Mouse (Mus musculus): ENCODE results near the gene Gna12. TPM values are rescaled to one million over a fixed set of nuclear protein-coding genes. Genes with fewer than 3 reads are reported as not detected.
A peak's percentile ranks its signal among the peaks of the same experiment; 100 is the strongest.

Gene Gna12
- polyA plus RNA-seq, 1 experiment from 2014 or later = 31.1 TPM

DNA sequence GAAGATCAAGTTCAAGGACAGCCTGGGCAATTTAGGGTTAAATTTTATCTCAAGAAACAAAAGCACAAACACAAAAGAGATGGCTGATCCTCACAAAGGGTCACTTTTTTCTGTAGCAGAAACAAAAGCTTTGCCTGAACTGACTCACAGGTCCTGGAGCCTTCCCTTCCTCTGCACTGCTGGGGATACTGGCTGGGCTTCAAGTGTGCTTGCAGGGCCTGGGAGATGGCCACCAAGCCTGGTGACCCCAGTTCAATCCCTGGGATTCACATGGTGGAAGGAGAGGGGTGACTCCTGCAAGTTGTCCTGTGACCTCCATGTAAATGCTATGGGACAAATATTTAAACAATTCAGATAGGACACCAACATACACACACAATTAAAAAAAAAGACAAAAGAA is 40.7 kb downstream of the Gna12 start:
- ATAC-seq (replicated peaks; ENCODE audit: low FRiP score) = no peak
- Histone ChIP-seq H3K36me3 (ENCODE audit: control insufficient read depth, insufficient read depth, low read length) (peaks cover 7% of the 10 kb centered on the region; the same call in 1 of the 2 replicates), H3K4me2 (no peak overlapping the region)

DNA sequence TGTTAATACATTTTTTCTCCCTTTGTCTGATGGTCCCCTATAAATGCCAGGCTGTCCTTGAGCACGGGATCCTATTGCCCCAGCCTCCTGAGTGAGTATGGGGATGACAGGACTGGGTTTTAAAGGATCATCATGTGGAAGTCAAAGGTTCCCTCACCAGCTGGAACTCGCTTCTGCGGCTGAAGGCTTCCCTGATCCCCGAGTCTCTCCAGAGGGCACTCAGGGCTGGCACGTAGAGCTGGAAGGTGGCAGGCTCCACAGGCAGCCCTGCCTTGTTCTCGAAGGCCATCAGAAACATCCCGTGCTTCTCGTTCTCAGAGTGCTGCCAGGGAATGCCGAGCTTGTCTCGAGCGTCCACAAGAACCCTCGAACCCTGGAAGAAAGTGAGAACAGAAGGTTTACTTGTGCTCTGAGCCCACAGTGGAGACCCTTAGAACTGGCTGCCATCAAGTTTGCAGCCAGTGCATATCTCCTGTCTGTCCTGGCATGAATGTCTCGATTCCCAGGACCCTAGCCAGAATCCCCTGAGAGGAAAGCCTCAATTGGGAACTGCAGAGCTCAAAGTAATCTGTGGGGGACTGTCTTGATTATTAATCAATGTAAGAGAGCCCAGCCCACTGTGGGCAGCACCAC is 44.9 kb downstream of the Gna12 start:
- no peak overlapping the region for H3K27ac ChIP-seq (ENCODE audit: low read depth, low read length)
- WGBS = 91% methylated on average over 13 of the region's 13 CpGs
- no peaks in the 10 kb centered on the region for H3K27me3 ChIP-seq (replicated peaks; ENCODE audit: control insufficient read depth, insufficient read depth, low read length)
- no peak overlapping the region for H3K4me2 ChIP-seq
- peaks cover 16% of the 10 kb centered on the region for H3K4me1 ChIP-seq (replicated peaks; ENCODE audit: control insufficient read depth, insufficient read depth, low read length)
- H3K4me3 ChIP-seq (ENCODE audit: low read depth, low read length) = no peak overlapping the region
- no peak for ATAC-seq (replicated peaks; ENCODE audit: low FRiP score)
- DNase-seq (ENCODE audit: low spot score) = no peak
- H3K36me3 ChIP-seq (ENCODE audit: control insufficient read depth, insufficient read depth, low read length) = peaks cover 24% of the 10 kb centered on the region
- no peaks in the 10 kb centered on the region for H3K9me3 ChIP-seq (ENCODE audit: control insufficient read depth, low read length)
- H3K9ac ChIP-seq (ENCODE audit: low read depth, low read length) = no peak overlapping the region

More for the DNA sequence above, 40.7 kb downstream of the Gna12 start:
- Histone ChIP-seq H3K27me3 (replicated peaks; ENCODE audit: control insufficient read depth, insufficient read depth, low read length) (no peaks in the 10 kb centered on the region), H3K27ac (ENCODE audit: low read depth, low read length) (no peak overlapping the region), H3K4me3 (ENCODE audit: low read depth, low read length) (no peak overlapping the region), H3K9me3 (ENCODE audit: control insufficient read depth, low read length) (no peaks in the 10 kb centered on the region), H3K9ac (ENCODE audit: low read depth, low read length) (no peak overlapping the region), H3K4me1 (replicated peaks; ENCODE audit: control insufficient read depth, insufficient read depth, low read length) (peaks cover 56% of the 10 kb centered on the region)
- DNase-seq (ENCODE audit: low spot score) = no peak

DNA sequence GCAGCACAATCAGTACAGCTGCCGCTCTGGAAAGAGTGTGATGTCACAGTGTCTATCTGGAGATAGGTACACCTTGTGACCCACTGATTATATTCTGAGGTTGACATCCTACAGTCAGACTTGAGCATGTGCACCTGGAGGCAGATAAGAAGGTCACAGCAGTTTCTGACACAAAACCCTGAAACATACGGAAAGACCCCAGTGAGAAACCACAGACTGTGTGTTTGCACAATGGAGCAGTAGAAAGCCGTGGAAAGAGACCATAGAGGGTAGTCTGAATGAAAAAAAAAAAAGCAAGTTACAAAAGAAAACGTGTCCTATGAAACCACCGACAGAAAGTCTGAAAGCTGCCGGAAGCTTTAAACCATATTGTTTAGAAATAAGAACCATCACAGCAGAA is 45.9 kb downstream of the Gna12 start:
- WGBS = 73% methylated on average over 6 of the region's 6 CpGs
- H3K4me3 ChIP-seq (ENCODE audit: low read depth, low read length) = no peak overlapping the region

DNA sequence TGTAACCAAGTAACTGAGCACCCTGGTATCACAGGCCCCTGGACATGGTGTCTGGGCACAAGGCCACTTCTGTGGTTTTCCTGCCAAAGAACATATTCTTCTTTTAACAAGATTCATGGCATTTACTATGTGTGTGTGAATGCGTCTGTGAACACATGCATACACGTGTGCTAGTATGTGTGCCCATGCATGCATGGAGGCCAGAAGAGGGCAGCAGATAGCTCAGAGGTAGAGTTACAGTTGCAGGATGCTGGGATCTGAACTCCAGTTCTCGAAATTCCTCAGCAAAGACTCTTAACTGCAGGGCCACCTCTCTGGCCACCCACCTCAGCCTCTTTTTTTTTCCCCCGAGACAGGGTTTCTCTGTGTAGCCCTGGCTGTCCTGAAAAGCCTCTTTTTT is 46.7 kb downstream of the Gna12 start:
- peaks cover 5% of the 10 kb centered on the region for H3K4me1 ChIP-seq (replicated peaks; ENCODE audit: control insufficient read depth, insufficient read depth, low read length)
- no peaks in the 10 kb centered on the region for H3K27me3 ChIP-seq (replicated peaks; ENCODE audit: control insufficient read depth, insufficient read depth, low read length)
- WGBS = 94% methylated on average over 4 of the region's 4 CpGs
- no peak overlapping the region for H3K4me3 ChIP-seq (ENCODE audit: low read depth, low read length)
- H3K27ac ChIP-seq (ENCODE audit: low read depth, low read length) = no peak overlapping the region
- no peak overlapping the region for H3K9ac ChIP-seq (ENCODE audit: low read depth, low read length)
- H3K4me2 ChIP-seq = no peak overlapping the region
- H3K9me3 ChIP-seq (ENCODE audit: control insufficient read depth, low read length) = no peaks in the 10 kb centered on the region
- no peak for DNase-seq (ENCODE audit: low spot score)
- H3K36me3 ChIP-seq (ENCODE audit: control insufficient read depth, insufficient read depth, low read length) = peaks cover 29% of the 10 kb centered on the region
- ATAC-seq (replicated peaks; ENCODE audit: low FRiP score) = no peak

More for the DNA sequence above, 45.9 kb downstream of the Gna12 start:
- Histone ChIP-seq H3K27ac (ENCODE audit: low read depth, low read length) (no peak overlapping the region), H3K27me3 (replicated peaks; ENCODE audit: control insufficient read depth, insufficient read depth, low read length) (no peaks in the 10 kb centered on the region), H3K9ac (ENCODE audit: low read depth, low read length) (no peak overlapping the region), H3K36me3 (ENCODE audit: control insufficient read depth, insufficient read depth, low read length) (peaks cover 29% of the 10 kb centered on the region), H3K4me2 (no peak overlapping the region), H3K9me3 (ENCODE audit: control insufficient read depth, low read length) (no peaks in the 10 kb centered on the region), H3K4me1 (replicated peaks; ENCODE audit: control insufficient read depth, insufficient read depth, low read length) (peaks cover 9% of the 10 kb centered on the region)
- DNase-seq (ENCODE audit: low spot score) = no peak
- no peak for ATAC-seq (replicated peaks; ENCODE audit: low FRiP score)

DNA sequence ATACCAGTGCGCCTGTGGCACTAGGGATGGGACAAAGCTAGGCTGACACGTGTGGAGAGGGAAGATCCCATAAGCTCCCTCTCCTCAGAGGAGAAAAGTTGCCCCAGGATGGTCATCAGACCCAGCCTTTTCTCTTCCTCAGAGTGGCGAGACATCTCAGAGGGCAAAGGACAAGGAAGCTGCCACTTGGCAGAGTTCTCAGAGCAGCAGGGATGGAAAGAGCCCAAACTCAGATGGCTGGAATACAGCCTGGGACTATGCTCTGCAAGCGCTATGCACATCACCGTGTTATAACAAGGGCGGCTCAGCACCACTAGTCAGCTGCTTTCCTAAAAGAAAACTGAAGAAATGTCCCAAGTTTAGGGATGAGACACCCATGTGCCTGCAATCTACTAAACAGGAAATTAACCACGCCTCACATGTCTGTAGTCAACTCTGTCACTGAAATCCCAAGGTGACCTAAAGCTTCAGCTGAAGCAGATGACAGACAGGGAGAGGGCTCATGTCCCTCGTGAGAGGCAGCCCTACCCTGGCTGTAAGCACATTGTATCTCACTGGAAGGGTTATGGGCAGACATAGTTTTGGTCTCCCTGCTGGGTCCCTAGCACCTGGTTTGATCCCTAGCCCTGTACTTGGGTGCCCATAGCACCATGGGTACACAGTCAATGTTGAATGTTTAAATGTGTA is 48.2 kb downstream of the Gna12 start:
- WGBS = 85% methylated on average over 8 of the region's 8 CpGs
- Histone ChIP-seq H3K4me3 (ENCODE audit: low read depth, low read length) (no peak overlapping the region), H3K9me3 (ENCODE audit: control insufficient read depth, low read length) (no peaks in the 10 kb centered on the region), H3K27me3 (replicated peaks; ENCODE audit: control insufficient read depth, insufficient read depth, low read length) (no peaks in the 10 kb centered on the region), H3K9ac (ENCODE audit: low read depth, low read length) (no peak overlapping the region), H3K27ac (ENCODE audit: low read depth, low read length) (no peak overlapping the region), H3K4me1 (replicated peaks; ENCODE audit: control insufficient read depth, insufficient read depth, low read length) (peaks cover 3% of the 10 kb centered on the region), H3K4me2 (no peak overlapping the region), H3K36me3 (ENCODE audit: control insufficient read depth, insufficient read depth, low read length) (peaks cover 35% of the 10 kb centered on the region)
- no peak for DNase-seq (ENCODE audit: low spot score)
- ATAC-seq (replicated peaks; ENCODE audit: low FRiP score) = no peak

DNA sequence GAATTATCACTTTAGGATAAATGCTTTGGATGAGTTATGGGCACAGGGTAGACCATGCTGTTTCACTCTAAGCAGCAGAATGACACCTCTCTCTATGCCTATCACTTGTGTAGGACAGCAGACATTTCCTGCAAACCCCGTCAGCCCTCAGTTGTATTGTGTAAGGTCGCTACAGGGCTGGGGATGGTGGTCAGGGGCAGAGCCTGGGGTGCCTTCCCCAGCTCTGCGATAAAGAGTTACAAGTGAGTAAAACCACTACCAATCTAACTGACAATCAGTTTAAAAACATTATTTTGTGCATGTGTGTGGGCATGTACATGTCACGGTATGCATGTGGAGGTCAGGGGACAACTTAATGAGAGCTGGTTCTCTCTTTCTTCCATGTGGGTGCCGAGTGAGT is 49.1 kb downstream of the Gna12 start:
- peaks cover 3% of the 10 kb centered on the region for H3K4me1 ChIP-seq (replicated peaks; ENCODE audit: control insufficient read depth, insufficient read depth, low read length)
- no peak for DNase-seq (ENCODE audit: low spot score)
- no peak overlapping the region for H3K4me3 ChIP-seq (ENCODE audit: low read depth, low read length)
- H3K36me3 ChIP-seq (ENCODE audit: control insufficient read depth, insufficient read depth, low read length) = peaks cover 37% of the 10 kb centered on the region
- ATAC-seq (replicated peaks; ENCODE audit: low FRiP score) = no peak
- H3K4me2 ChIP-seq = no peak overlapping the region
- no peak overlapping the region for H3K27ac ChIP-seq (ENCODE audit: low read depth, low read length)
- no peaks in the 10 kb centered on the region for H3K9me3 ChIP-seq (ENCODE audit: control insufficient read depth, low read length)
- H3K9ac ChIP-seq (ENCODE audit: low read depth, low read length) = no peak overlapping the region
- H3K27me3 ChIP-seq (replicated peaks; ENCODE audit: control insufficient read depth, insufficient read depth, low read length) = no peaks in the 10 kb centered on the region
- 52% methylated on average over 5 of the region's 5 CpGs for WGBS

DNA sequence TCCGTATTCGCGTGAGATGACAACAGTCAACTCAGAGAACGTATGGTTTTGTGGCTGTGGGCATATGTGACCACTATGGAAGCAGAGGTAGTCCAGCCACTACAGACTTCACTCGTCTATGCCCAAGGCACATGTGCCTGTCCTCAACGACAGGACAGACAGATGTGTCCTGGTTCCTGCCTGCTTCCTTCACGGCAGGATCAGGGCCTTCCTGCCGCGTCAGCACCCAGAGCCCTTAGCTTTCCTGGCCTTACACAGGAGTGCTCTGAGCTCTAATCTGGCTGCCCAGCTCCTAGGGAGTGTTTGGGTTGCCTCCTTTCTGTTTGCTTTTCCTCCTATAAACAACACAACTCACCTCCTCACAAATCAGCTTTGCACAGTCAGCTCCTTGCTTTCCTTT is 53.3 kb downstream of the Gna12 start:
- H3K36me3 ChIP-seq (ENCODE audit: control insufficient read depth, insufficient read depth, low read length) = peaks cover 16% of the 10 kb centered on the region
- H3K27me3 ChIP-seq (replicated peaks; ENCODE audit: control insufficient read depth, insufficient read depth, low read length) = no peaks in the 10 kb centered on the region
- H3K27ac ChIP-seq (ENCODE audit: low read depth, low read length) = no peak overlapping the region
- peaks cover 16% of the 10 kb centered on the region for H3K4me1 ChIP-seq (replicated peaks; ENCODE audit: control insufficient read depth, insufficient read depth, low read length)
- no peaks in the 10 kb centered on the region for H3K9me3 ChIP-seq (ENCODE audit: control insufficient read depth, low read length)
- DNase-seq (ENCODE audit: low spot score) = no peak
- no peak overlapping the region for H3K9ac ChIP-seq (ENCODE audit: low read depth, low read length)
- 65% methylated on average over 9 of the region's 9 CpGs for WGBS
- H3K4me3 ChIP-seq (ENCODE audit: low read depth, low read length) = no peak overlapping the region
- ATAC-seq (replicated peaks; ENCODE audit: low FRiP score) = no peak
- H3K4me2 ChIP-seq = no peak overlapping the region

DNA sequence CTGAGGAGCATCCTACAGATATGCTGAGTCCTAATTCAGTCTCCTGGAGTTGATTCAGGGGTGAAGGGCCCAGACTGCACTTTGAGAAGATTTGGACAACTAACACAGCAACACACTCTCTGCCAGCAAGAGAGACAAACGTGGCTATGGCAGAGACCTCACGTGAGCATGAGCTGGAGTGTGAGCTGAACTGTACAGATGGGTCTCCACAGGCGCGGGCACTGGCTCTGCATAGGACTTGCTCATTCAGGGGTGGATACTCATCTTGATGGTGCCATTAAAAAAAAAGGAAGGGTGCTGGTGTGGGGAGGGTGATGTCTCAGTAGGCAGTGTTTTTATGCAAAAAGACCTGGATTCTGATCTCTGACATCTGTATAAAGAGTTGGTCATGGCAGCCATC is 55.1 kb downstream of the Gna12 start:
- Histone ChIP-seq H3K4me2 (no peak overlapping the region), H3K9ac (ENCODE audit: low read depth, low read length) (no peak overlapping the region), H3K4me1 (replicated peaks; ENCODE audit: control insufficient read depth, insufficient read depth, low read length) (peaks cover 20% of the 10 kb centered on the region), H3K4me3 (ENCODE audit: low read depth, low read length) (no peak overlapping the region), H3K27me3 (replicated peaks; ENCODE audit: control insufficient read depth, insufficient read depth, low read length) (no peaks in the 10 kb centered on the region), H3K9me3 (ENCODE audit: control insufficient read depth, low read length) (no peaks in the 10 kb centered on the region), H3K27ac (ENCODE audit: low read depth, low read length) (no peak overlapping the region), H3K36me3 (ENCODE audit: control insufficient read depth, insufficient read depth, low read length) (peaks cover 10% of the 10 kb centered on the region)
- WGBS = 89% methylated on average over 4 of the region's 4 CpGs
- no peak for ATAC-seq (replicated peaks; ENCODE audit: low FRiP score)
- no peak for DNase-seq (ENCODE audit: low spot score)

DNA sequence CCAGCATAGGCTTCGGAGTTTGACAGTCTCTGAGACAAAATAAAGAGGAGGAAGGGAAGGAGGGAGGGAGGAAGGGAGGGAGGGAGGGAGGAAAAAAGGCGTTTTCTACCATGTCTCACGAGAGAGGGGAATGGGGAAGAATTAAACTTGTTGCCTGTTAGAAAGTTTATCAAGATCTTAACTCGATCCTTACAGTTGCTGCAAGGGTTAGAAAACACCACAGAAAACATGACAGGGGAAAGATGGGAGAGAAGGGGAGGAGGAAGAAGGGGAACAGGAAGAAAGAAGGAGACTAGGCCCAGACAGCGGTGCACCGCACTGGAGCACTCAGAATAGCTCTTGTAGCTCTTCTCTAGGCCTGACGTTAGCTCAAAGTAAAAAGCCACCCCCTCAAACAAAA is 58.1 kb downstream of the Gna12 start:
- no peak overlapping the region for H3K4me3 ChIP-seq (ENCODE audit: low read depth, low read length)
- no peaks in the 10 kb centered on the region for H3K9me3 ChIP-seq (ENCODE audit: control insufficient read depth, low read length)
- peak overlapping the region; percentile 68 for H3K27ac ChIP-seq (ENCODE audit: low read depth, low read length)
- peaks cover 34% of the 10 kb centered on the region for H3K4me1 ChIP-seq (replicated peaks; ENCODE audit: control insufficient read depth, insufficient read depth, low read length)
- DNase-seq (ENCODE audit: low spot score) (no peak), ATAC-seq (replicated peaks; ENCODE audit: low FRiP score) (no peak)
- H3K4me2 ChIP-seq = no peak overlapping the region
- no peaks in the 10 kb centered on the region for H3K27me3 ChIP-seq (replicated peaks; ENCODE audit: control insufficient read depth, insufficient read depth, low read length)
- H3K36me3 ChIP-seq (ENCODE audit: control insufficient read depth, insufficient read depth, low read length) = peaks cover 2% of the 10 kb centered on the region; the same call in 1 of the 2 replicates
- H3K9ac ChIP-seq (ENCODE audit: low read depth, low read length) = no peak overlapping the region
- WGBS = 47% methylated on average over 7 of the region's 7 CpGs

All from liver, embryonic 11.5 days (tissue).